Mouse (Mus musculus) intestine, embryonic 16.5 days (tissue): Measurements from ENCODE around the gene Prpf38b. TPM values are rescaled to one million over a fixed set of nuclear protein-coding genes. Genes with fewer than 3 reads are reported as not detected.

Experiments
- ATAC-seq: fragments of 200-750 bp; cut with Nextera tagmentation; 2 replicates; pipeline ENCODE4 v1.8.0; 2017; ENCODE audit warnings: moderate TSS enrichment, moderate library complexity
- H3K27ac ChIP-seq: fragments of 300-500 bp; sonication (generic); 2 replicates; pipeline ENCODE4 v1.5.1; 2014; ENCODE audit warnings: mild to moderate bottlenecking, low read length
- H3K27me3 ChIP-seq: fragments of 300-500 bp; sonication (generic); replicated peaks from 2 replicates; pipeline ENCODE4 v1.6.1; 2014; ENCODE audit warnings: low read length, control low read depth, mixed read lengths; ENCODE audit not compliant: control insufficient read depth, insufficient read depth
- H3K36me3 ChIP-seq: fragments of 300-500 bp; sonication (generic); 2 replicates; pipeline ENCODE4 v1.6.1; 2014; ENCODE audit warnings: low read length, control low read depth; ENCODE audit not compliant: control insufficient read depth, insufficient read depth
- H3K4me1 ChIP-seq: fragments of 300-500 bp; sonication (generic); 2 replicates; pipeline ENCODE4 v1.6.1; 2014; ENCODE audit warnings: low read length, control low read depth, mixed read lengths; ENCODE audit not compliant: control insufficient read depth, insufficient read depth
- H3K4me2 ChIP-seq: fragments of 300-500 bp; sonication (generic); 2 replicates; pipeline ENCODE4 v1.6.1; 2014; ENCODE audit warnings: low read depth, low read length, control low read depth
- H3K4me3 ChIP-seq: fragments of 300-500 bp; sonication (generic); 2 replicates; pipeline ENCODE4 v1.5.1; 2014; ENCODE audit warnings: mild to moderate bottlenecking, low read length
- H3K9ac ChIP-seq: fragments of 300-500 bp; sonication (generic); 2 replicates; pipeline ENCODE4 v1.6.1; 2014; ENCODE audit warnings: low read depth, low read length
- H3K9me3 ChIP-seq: fragments of 300-500 bp; sonication (generic); 2 replicates; pipeline ENCODE4 v1.6.1; 2016; ENCODE audit warnings: low read length, control low read depth; ENCODE audit not compliant: control insufficient read depth
- WGBS: fragments of 180-500 bp; shearing (Covaris S2); extraction: QIAGEN DNeasy Blood & Tissue Kit; methylation state at CpG from one replicate; pipeline ENCODE4 v1.1.7; 2014; 5-methylcytosine and 5-hydroxymethylcytosine counted together
- polyA plus RNA-seq: library from polyadenylated mRNA; unstranded; fragments of >200 nt; fragmentation: Nextera tagmentation; extraction: Ambion mirVana; gene quantifications from 2 replicates; pipeline ENCODE4 v1.2.1, GENCODE M21; 2015

Gene Prpf38b
- polyA plus RNA-seq, 1 experiment from 2014 or later, result 57.8 TPM

DNA sequence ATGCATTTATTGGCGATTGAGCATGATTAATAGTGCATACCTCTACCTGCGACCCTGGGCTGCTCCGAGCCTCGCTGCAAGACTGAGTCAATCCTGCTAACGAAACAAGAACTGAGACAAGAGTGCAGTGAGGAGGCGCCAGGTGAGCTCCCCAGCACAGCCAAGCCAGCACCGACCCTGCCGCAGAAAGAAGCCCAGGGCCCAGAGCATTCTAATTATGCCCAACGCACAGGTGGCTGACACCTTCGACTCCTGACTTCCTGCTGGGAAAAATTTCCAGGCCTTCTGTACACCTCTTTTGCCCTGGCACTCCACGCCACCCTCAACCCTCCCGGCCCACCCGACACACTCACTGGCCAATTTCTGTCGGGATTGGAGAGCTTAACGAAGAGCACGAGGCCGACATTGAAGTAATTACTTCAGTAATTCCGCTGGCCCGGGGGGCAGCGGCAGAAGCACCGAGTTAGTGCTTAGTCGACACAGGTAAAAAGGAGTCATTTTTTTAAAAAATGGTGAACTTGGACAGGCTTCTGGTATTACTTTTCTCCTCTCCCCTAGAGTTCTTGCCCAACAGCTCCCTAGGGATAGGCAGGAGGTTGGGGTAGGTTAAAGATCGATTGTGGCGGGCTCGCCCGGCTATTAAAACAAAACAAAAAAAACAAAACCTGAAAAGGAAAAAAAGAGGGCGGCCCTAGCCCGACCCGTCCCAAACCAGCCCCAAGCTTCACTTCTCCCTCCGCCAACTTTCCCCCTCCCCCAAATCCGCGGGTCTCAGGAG is 1.0 kb downstream of the Prpf38b start:
- WGBS, result 1% methylated on average over 32 of the region's 32 CpGs
- Histone ChIP-seq H3K4me3 (peak overlapping the region; percentile 94), H3K9me3 (no peaks in the 10 kb centered on the region), H3K4me2 (peak overlapping the region; percentile 74), H3K36me3 (0 out of 2 replicates have a peak, but pooled peaks cover 9% of the 10 kb centered on the region), H3K9ac (peak overlapping the region; percentile 97), H3K4me1 (peaks cover 8% of the 10 kb centered on the region), H3K27ac (peak overlapping the region; percentile 100), H3K27me3 (no peaks in the 10 kb centered on the region)
- no peak for ATAC-seq

DNA sequence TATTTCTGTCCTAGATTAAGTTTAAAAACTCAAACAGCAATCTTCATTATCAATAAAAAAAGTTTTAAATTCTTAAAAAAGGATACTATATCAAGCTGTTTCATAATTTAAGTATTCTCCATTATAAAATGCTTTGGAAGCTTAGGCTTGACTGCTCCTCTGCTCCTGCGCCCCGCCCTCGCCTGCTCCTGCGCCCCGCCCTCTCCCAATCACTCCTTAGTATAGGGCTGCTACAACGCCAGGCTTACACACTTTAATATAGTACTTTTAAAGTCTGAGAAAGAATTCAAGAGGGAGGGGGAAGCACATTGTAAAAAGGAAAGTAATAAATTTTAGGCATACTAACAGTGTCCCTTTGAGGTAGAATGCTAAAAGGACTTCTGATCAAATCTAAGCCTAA is 8.6 kb downstream of the Prpf38b start:
- no peaks in the 10 kb centered on the region for H3K9me3 ChIP-seq
- H3K27me3 ChIP-seq, result no peaks in the 10 kb centered on the region
- no peaks in the 10 kb centered on the region for H3K4me1 ChIP-seq
- H3K27ac ChIP-seq, result no peak overlapping the region
- peaks cover 19% of the 10 kb centered on the region for H3K36me3 ChIP-seq
- no peak overlapping the region for H3K4me3 ChIP-seq
- no peak overlapping the region for H3K4me2 ChIP-seq
- WGBS, result 86% methylated on average over 6 of the region's 6 CpGs
- H3K9ac ChIP-seq, result no peak overlapping the region
- ATAC-seq, result no peak

DNA sequence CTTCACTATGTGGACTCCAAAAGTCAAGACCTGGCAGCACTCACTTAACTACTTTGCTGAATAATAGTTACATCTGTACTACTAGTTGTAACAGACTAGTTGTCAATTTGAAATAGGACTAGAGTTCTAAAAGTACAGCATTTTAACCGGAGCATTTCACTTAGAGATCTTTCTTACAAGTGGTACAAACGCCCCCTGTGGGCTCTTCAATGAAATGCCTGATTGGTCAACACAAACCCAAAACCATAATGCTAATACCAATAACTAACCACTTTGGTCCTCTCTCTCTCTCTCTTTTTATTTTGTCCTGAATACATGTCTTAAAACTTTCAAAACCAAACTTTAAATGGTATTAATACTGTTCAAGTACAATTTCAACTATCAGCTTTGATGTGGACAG is 9.5 kb downstream of the Prpf38b start:
- no peaks in the 10 kb centered on the region for H3K27me3 ChIP-seq
- H3K9ac ChIP-seq, result no peak overlapping the region
- no peaks in the 10 kb centered on the region for H3K4me1 ChIP-seq
- no peak for ATAC-seq
- H3K4me3 ChIP-seq, result no peak overlapping the region
- WGBS, result 59% methylated on average over 2 of the region's 2 CpGs
- no peak overlapping the region for H3K27ac ChIP-seq
- H3K9me3 ChIP-seq, result no peaks in the 10 kb centered on the region
- no peak overlapping the region for H3K4me2 ChIP-seq
- H3K36me3 ChIP-seq, result peaks cover 16% of the 10 kb centered on the region

DNA sequence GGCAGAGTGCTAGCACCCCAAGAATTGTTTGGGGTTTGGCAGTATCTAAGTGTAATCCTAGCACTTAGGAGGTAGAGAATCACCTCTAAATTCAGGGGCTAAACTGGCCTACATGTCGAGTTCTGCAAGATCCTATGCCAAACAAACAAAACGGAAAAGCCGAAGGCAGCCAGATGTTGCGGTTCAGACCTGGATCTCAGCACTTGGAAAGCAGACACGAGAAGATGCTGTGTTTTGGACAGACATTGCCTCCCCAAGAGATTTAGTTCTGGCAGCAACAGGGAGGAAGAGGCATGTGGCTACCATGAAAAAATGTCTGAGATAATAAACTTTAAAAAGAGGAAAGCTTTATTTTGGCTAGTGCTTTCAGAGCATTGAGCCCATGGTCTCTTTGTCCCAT is 10.8 kb downstream of the Prpf38b start:
- WGBS, result 81% methylated on average over 5 of the region's 5 CpGs
- Histone ChIP-seq H3K4me2 (no peak overlapping the region), H3K9ac (no peak overlapping the region), H3K27ac (no peak overlapping the region), H3K9me3 (no peaks in the 10 kb centered on the region), H3K4me3 (no peak overlapping the region), H3K36me3 (peaks cover 15% of the 10 kb centered on the region), H3K4me1 (no peaks in the 10 kb centered on the region), H3K27me3 (no peaks in the 10 kb centered on the region)
- ATAC-seq, result no peak

DNA sequence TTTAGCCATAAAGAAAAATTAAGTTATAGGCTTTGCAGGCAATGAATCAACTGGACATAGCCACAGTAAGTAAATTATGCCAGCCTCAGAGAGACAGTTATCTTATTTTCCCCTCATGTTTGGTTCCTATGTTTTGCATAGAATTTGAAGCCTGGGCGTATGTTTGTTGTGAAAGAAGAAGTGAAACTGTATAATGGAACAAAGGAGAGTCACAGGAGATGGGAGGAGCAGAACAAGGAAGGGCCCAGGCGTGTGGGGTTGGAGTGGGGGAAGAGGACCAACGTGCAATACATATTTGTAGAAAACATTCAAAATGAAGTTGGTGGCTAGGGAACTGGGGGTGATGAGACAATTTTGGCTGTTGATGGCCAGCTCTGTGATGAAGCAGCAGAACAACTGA is 11.4 kb downstream of the Prpf38b start:
- Histone ChIP-seq H3K4me3 (no peak overlapping the region), H3K9me3 (no peaks in the 10 kb centered on the region), H3K27me3 (no peaks in the 10 kb centered on the region), H3K36me3 (peaks cover 13% of the 10 kb centered on the region), H3K27ac (no peak overlapping the region), H3K4me1 (no peaks in the 10 kb centered on the region), H3K9ac (no peak overlapping the region), H3K4me2 (no peak overlapping the region)
- WGBS, result 92% methylated on average over 3 of the region's 3 CpGs
- ATAC-seq, result no peak

DNA sequence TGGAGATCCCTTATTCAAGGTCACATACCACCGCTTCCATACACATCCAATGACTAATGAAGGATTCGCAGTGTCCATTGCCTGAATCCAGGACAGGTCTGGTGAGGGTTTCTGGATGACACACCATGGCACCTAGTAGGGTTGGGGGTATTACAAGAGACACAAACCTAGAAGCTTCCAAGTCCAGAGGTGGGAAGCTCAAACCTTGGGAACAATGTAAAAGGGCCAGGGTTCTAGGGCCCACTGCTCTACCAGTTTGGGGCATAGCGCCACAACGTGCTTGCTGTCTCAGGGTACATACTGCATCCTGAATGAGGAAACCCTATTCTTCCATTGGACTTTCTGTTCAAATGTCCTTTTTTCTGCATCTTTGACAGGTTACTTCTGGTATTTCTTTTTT is 12.9 kb downstream of the Prpf38b start:
- no peak overlapping the region for H3K4me3 ChIP-seq
- no peak overlapping the region for H3K9ac ChIP-seq
- ATAC-seq, result no peak
- H3K4me1 ChIP-seq, result no peaks in the 10 kb centered on the region
- H3K4me2 ChIP-seq, result no peak overlapping the region
- peaks cover under 1% of the 10 kb centered on the region; the same call in 1 of the 2 replicates for H3K36me3 ChIP-seq
- WGBS, result 91% methylated on average over 4 of the region's 4 CpGs
- H3K27me3 ChIP-seq, result no peaks in the 10 kb centered on the region
- no peaks in the 10 kb centered on the region for H3K9me3 ChIP-seq
- no peak overlapping the region for H3K27ac ChIP-seq

DNA sequence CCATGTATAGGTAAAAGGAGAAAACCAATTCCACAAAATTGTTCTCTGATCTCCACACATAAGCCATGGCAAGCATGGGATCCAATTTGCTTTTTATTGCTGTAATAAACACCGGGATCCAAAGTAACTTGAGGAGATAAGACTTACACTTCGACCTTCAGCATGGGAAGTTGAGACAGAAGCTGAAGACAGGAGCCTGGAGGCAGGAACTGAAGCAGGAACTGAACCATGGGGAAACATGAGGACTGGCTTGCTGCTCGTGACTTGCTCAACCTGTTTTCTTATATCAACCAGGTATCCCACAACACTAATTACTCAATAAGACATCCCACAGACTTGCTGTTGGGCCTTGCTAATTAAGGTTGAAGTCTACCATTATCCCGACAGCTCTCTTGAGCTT is 18.6 kb downstream of the Prpf38b start:
- Histone ChIP-seq H3K36me3 (no peaks in the 10 kb centered on the region), H3K9me3 (no peaks in the 10 kb centered on the region), H3K4me2 (no peak overlapping the region), H3K27ac (0 out of 2 replicates have a peak overlapping the region, but pooled peaks have one; percentile 39), H3K9ac (no peak overlapping the region), H3K4me3 (no peak overlapping the region), H3K4me1 (no peaks in the 10 kb centered on the region), H3K27me3 (no peaks in the 10 kb centered on the region)
- ATAC-seq, result peak; percentile 92
- WGBS, result 44% methylated on average over 4 of the region's 4 CpGs

DNA sequence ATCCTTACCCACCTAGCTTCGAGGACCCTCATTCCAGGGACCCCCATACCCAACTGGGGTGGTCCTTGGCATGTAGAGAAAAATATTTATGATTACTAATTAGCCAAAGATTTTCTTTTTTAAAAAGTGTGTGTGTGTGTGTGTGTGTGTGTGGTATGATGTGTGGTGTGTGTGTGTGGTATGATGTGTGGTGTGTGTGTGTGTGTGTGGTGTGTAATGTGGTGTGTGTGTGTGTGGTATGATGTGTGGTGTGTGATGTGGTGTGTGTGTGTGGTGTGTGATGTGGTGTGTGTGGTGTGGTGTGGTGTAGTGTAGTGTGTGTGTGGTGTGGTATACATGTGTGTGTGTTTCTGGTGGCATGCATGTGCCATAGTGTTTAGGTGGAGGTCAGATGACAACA is 19.4 kb downstream of the Prpf38b start:
- H3K27ac ChIP-seq, result no peak overlapping the region
- H3K4me3 ChIP-seq, result no peak overlapping the region
- 84% methylated on average over 1 of the region's 1 CpGs for WGBS
- no peak overlapping the region for H3K4me2 ChIP-seq
- 0 out of 2 replicates have a peak, but pooled peaks have one; percentile 57 for ATAC-seq
- H3K27me3 ChIP-seq, result no peaks in the 10 kb centered on the region
- peaks cover 2% of the 10 kb centered on the region; the same call in 1 of the 2 replicates for H3K4me1 ChIP-seq
- no peak overlapping the region for H3K9ac ChIP-seq
- H3K36me3 ChIP-seq, result no peaks in the 10 kb centered on the region
- no peaks in the 10 kb centered on the region for H3K9me3 ChIP-seq

DNA sequence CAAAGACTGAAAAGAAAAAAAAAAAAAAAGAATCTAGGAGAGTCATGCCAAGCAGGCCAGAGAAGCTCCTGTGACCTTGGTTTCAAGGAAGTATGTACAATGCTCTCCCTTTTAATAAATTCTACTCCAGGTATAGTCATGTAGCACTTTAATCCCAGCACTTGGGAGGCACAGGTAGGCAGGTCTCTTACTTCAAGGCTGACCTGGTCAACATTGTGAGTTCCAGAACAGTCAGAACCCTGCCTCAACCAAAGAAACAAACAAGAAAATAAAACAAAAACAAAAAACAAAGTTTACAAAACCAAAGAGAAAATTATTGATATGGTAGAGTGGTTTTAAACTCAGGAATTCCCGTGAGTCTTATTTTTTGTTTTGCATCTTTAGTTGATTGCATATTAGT is 21.6 kb downstream of the Prpf38b start, which contains the start of gene Fndc7:
Gene Fndc7, minus strand, starts transcription at position 101 of the 400 bp plus-strand sequence.
- Histone ChIP-seq H3K4me2 (no peak within 1 kb of the TSS), H3K9ac (no peak within 1 kb of the TSS), H3K27ac (no peak within 1 kb of the TSS), H3K36me3 (no peaks in the 10 kb centered on the region), H3K27me3 (no peaks in the 10 kb centered on the region), H3K4me1 (peaks cover 11% of the 10 kb centered on the region), H3K4me3 (no peak within 1 kb of the TSS), H3K9me3 (no peaks in the 10 kb centered on the region)
- ATAC-seq, result no peak
- WGBS, result 93% methylated on average over 1 of the region's 1 CpGs

DNA sequence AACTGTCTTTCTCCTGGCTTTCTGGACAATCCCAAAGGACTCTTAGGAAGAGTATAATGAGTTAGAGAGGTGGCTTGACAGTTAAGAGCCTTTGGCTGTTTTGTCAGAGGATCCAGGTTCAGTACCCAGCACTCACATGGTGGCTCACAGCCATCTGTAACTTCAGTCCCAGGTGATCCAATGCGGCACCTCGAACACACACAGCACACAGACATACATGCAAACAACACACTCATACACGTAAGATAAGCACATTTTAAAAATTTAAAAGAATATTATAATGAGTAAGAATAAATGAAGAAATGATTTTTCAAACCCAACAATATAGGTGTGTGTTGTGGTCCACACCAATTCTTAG is 23.9 kb downstream of the Prpf38b start:
- H3K9ac ChIP-seq, result no peak overlapping the region
- H3K4me2 ChIP-seq, result no peak overlapping the region
- H3K4me3 ChIP-seq, result no peak overlapping the region
- H3K4me1 ChIP-seq, result peaks cover 11% of the 10 kb centered on the region
- ATAC-seq, result no peak
- 96% methylated on average over 3 of the region's 3 CpGs for WGBS
- no peaks in the 10 kb centered on the region for H3K9me3 ChIP-seq
- H3K27me3 ChIP-seq, result no peaks in the 10 kb centered on the region
- H3K27ac ChIP-seq, result no peak overlapping the region
- H3K36me3 ChIP-seq, result no peaks in the 10 kb centered on the region
